Mouse (Mus musculus) olfactory bulb, adult 2 months (tissue): ENCODE results near the gene Cltrn. TPM values are rescaled to one million over a fixed set of nuclear protein-coding genes. Genes with fewer than 3 reads are reported as not detected.

Experiments used
- H3K27ac ChIP-seq: fragments of 200-500 bp; 2 replicates; pipeline ENCODE4 v1.5.1; 2012; ENCODE audit warnings: low read depth, low read length; ENCODE audit not compliant: insufficient read depth
- H3K4me1 ChIP-seq: fragments of 200-500 bp; 2 replicates; pipeline ENCODE4 v1.6.1; 2012; ENCODE audit warnings: low read length; ENCODE audit not compliant: control insufficient read depth, insufficient read depth
- H3K4me3 ChIP-seq: fragments of 200-500 bp; 2 replicates; pipeline ENCODE4 v1.5.1; 2012; ENCODE audit warnings: mild to moderate bottlenecking, low read depth, low read length, moderate library complexity; ENCODE audit not compliant: insufficient read depth
- CTCF ChIP-seq: fragments of 200-500 bp; IDR thresholded peaks from 2 replicates; pipeline ENCODE4 v1.5.1; 2012; ENCODE audit warnings: low read depth, mild to moderate bottlenecking, low read length, moderate library complexity; ENCODE audit not compliant: insufficient read depth
- POLR2A ChIP-seq: fragments of 200-500 bp; IDR thresholded peaks from 2 replicates; pipeline ENCODE4 v1.6.1; 2012; ENCODE audit warnings: mild to moderate bottlenecking, low read depth, low read length, moderate library complexity; ENCODE audit not compliant: insufficient read depth
- WGBS: fragments of 180-500 bp; shearing (Covaris S2); methylation state at CpG from one replicate; pipeline ENCODE4 v1.1.7; 2018; 5-methylcytosine and 5-hydroxymethylcytosine counted together
- polyA plus RNA-seq: library from polyadenylated mRNA; stranded (reverse); fragments of >200 nt; gene quantifications from 2 replicates; pipeline ENCODE4 v1.2.4, GENCODE M21; 2012; ENCODE audit warnings: low replicate concordance; ENCODE audit not compliant: missing spikeins, insufficient read depth, insufficient read length

The Cltrn gene
- polyA plus RNA-seq, 1 experiment = not detected

- H3K27ac ChIP-seq = no peak overlapping the region
- H3K4me3 ChIP-seq = no peak overlapping the region
- no peaks in the 10 kb centered on the region for H3K4me1 ChIP-seq
- WGBS = 87% methylated on average over 1 of the region's 1 CpGs
- TF ChIP-seq CTCF (no peak), POLR2A (no peak)
Observed at GRCm38 (mm10) chrX:164164681-164165080, 76.1 kb downstream of the Cltrn start.

Other genes starting within 250 kb of the Cltrn start
- not detected in 2 replicates for gene Ap1s2, start 179.8 kb upstream of the Cltrn start, polyA plus RNA-seq
- gene Zrsr2, start 130.2 kb upstream of the Cltrn start, polyA plus RNA-seq = not detected in 2 replicates
- not detected in 2 replicates for gene Car5b, start 60.8 kb upstream of the Cltrn start, polyA plus RNA-seq
- gene Siah1b, start 12.3 kb upstream of the Cltrn start, polyA plus RNA-seq = not detected in 2 replicates
- gene Ace2, start 50.5 kb downstream of the Cltrn start, polyA plus RNA-seq = not detected in 2 replicates
- not detected in 2 replicates for gene Bmx, start 169.4 kb downstream of the Cltrn start, polyA plus RNA-seq
- gene Pir, start 180.5 kb downstream of the Cltrn start, polyA plus RNA-seq = not detected in 2 replicates